Mouse (Mus musculus): ENCODE data around the gene Apbb1ip.

GRCm38 (mm10) chr2:22744876-22745275 lies 29.0 kb upstream of the Apbb1ip start:
- TF ChIP-seq CTCF (IDR thresholded peaks at IDR 0.05; ENCODE audit: borderline replicate concordance, extremely low read depth, insufficient read depth, insufficient read length) = no peak
- no peak for TF ChIP-seq POLR2A (IDR thresholded peaks at IDR 0.05; ENCODE audit: borderline replicate concordance, extremely low read depth, insufficient read depth, insufficient read length, poor library complexity, severe bottlenecking)

Measured in brain, embryonic 14.5 days (tissue).